Mouse (Mus musculus): ENCODE data around the gene Ccl4.

DNA sequence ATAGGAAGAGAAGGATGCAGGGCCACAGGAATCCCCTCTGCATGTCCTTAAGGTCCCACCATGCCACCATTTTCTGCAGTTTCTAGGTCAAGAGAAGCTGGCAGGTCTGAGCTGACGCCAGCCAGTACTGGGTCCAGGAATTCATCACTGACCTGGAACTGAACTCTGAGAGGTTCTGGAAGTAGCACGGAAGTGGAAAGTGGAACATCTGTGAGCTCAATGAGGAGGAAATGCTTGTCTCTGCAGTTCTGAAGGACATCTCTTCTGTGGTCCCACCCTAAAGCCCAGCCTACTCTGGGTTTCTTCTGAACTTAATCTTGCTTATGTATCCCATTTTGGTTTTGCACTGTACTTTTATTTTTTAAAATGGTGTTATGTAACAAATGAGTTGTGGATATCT is 31.3 kb upstream of the Ccl4 start:
- TF ChIP-seq POLR2A (IDR thresholded peaks at IDR 0.05; ENCODE audit: low read depth, low read length) (no peak), CTCF (IDR thresholded peaks at IDR 0.05; ENCODE audit: extremely low read depth, insufficient read length, insufficient replicate concordance, low read depth, low read length) (no peak)

Data from small intestine, adult 2 months (tissue).